Mouse (Mus musculus): ENCODE measurements around the gene Smap2.
A peak's percentile ranks its signal among the peaks of the same experiment; 100 is the strongest.

The Smap2 gene

GRCm38 (mm10) chr4:120974711-120975427, 42.2 kb downstream of the Smap2 start:
- DNase-seq, result peak; percentile 80

DNA sequence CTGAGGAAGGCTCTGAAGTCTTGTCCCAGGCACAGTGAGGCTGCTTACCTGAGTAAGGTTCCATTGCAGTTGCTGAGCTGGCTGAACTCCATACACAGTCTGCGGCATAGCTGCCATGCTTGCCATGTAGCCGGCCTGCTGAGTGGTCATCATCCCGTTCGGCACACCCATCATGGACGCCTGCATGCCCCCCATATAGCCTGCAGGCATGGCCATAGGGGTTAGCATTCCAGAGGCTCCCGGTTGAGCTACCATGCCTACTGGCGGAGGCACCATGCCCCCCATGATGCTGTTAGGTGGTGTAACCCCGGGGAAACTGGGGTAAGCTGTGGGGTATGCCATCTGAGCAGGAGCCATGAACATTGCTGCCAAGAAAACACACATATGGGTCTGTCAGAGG, 45.2 kb downstream of the Smap2 start:
- no peak for DNase-seq

DNA sequence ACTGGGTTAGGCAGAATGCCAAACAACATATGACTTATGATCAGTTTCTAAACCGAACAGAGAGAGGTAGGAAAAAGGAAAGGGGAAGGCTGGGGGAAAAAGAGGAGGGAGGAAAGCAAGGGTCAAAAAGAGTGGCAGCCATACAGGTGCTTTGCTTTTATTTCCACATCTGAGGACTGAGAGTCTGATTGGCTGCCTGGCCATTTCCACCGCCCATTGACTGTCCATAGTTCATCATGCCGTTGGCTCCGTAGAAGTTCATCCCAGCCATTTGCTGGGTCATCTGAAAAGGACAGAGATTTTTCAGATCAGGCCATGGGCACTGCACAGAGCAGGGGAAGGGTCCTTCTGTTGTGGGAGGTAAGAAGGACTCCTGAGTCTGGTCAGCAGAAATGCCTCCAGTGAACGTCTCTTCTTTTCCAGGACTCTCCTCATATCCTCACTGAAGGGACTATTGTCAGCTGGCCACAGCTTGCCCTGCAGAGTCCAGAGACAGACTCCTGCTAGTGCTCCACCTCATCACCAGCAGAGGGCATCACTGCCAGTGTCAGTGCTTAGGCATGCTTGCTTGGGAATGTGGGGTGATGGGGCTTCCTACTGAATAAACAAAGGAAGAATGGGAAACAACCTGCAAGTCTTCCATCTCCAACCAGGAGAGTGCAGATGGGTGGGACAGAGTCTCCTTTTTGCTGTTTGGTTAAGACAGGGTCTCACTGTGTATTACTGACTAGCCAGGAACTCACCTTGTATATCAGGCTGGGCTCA, 47.5 kb downstream of the Smap2 start:
- peak; percentile 56 for DNase-seq

GRCm38 (mm10) chr4:120968486-120968885, 48.6 kb downstream of the Smap2 start:
- DNase-seq, result no peak

- no peak for DNase-seq
Measured at GRCm38 (mm10) chr4:120955586-120955985, 61.5 kb downstream of the Smap2 start.

DNA sequence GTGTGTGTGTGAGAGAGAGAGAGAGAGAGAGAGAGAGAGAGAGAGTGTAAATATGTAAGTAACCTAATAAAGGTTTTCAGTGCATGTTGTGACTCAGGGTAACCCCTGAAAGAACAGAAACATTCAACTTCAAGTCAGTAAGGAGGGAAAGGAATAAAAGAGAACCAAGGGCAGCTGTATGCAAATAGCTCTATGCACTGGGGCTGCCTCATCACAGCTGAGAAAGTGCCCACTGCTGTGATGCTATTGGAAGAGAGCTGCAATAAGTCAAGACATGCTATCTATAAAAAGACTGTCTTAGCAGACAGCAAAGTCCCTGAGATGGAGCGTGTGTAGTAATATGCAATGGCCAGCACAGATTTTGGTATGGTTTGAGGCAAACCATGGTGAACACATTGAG, 63.4 kb downstream of the Smap2 start:
- no peak for DNase-seq

GRCm38 (mm10) chr4:120953038-120953437, 64.0 kb downstream of the Smap2 start:
- DNase-seq, result no peak

DNA sequence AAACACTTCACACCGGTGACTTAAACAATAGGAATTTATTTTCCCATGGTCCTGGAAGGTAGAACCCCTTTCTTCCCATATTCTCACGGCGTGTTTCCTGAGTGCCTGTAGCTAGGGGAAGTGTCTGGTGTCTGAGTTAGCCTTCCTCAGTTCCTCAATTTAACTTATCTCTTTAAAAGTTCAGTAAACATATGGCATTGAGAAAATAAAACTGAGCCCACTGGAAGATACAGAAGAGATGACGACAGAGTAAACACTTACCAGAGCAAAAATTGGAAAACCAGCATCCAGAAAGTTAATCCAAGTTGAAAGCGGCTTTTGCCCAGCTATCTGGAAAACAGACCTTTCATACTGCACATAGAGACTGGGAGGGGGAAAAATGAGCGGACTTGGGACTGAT, 64.9 kb downstream of the Smap2 start:
- DNase-seq, result peak; percentile 26

DNA sequence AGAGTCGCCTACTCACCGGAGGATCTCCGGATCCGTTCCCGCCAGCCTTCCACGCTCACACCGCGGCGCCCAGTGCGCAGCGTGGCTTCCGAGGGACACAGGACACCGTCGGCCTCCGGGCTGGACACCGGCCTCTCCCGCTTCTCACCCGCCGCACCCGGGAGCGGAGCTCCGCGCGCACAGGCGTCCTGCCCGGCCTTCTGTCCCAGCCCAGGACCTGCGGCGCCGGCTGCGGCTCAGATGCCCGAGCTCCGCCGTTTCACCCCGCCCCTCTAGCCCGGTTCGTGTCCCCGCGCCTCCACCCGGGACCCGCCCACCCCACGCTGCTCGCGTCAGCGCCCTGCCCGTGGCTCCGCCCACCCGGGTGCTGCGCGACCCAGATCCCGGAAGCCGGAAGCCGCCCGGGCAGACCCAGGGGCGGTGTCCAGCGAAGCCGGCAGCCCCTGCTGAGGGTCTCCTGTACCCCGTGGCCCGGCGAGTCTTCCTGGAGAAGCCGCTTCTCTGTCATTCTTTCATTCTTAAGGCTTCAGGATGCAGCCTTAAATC, 65.5 kb downstream of the Smap2 start, which contains the start of gene Zfp69:
TSS of gene Zfp69 (minus strand) at position 272 of the 546 bp plus-strand sequence.
- DNase-seq, result peak; percentile 88

- no peak for DNase-seq
Measured at GRCm38 (mm10) chr4:120950763-120951427, 66.2 kb downstream of the Smap2 start.

DNA sequence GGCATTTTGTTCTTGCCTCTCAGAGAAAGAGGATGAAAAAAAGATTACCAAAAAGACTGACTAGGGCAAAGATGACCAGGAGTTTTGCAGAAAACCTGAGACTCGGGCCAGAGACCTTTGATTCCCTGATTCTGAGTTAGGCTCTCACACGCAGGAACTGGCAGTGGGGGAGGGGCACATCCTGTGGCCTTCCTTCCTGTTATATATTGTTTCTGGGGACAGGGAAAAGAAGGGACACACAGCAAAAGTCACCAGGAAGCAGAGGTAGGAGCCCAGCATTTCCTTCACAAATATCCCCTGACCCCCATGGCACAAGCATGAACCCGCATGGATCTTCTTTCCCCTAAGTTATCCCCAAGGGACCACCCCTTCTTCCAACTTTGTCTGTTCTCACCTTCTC, 68.1 kb downstream of the Smap2 start:
- DNase-seq, result peak; percentile 62

- peak; percentile 86 for DNase-seq
Measured at GRCm38 (mm10) chr4:120935006-120935405, 82.0 kb downstream of the Smap2 start.

DNA sequence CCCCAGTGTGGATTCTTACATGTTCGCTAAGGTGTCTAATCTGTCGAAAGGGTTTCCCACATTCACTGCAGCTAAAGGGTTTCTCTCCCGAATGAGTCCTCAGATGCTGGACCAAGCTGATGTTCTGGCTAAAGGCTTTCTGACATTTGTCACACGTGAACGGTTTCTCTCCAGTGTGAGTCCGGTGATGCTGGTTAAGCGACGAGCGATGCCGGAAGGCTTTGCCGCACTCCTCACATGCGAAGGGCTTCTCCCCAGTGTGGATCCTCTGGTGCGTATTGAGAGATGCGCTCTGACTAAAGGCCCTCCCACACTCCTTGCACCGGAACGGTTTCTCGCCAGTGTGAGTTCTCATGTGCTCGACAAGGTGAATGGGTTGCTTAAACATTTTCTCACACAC, 86.3 kb downstream of the Smap2 start:
- DNase-seq, result no peak

- DNase-seq, result no peak
Measured at GRCm38 (mm10) chr4:120928686-120929085, 88.4 kb downstream of the Smap2 start.

- DNase-seq, result peak; percentile 75
Measured at GRCm38 (mm10) chr4:120925386-120925785, 91.7 kb downstream of the Smap2 start.

DNA sequence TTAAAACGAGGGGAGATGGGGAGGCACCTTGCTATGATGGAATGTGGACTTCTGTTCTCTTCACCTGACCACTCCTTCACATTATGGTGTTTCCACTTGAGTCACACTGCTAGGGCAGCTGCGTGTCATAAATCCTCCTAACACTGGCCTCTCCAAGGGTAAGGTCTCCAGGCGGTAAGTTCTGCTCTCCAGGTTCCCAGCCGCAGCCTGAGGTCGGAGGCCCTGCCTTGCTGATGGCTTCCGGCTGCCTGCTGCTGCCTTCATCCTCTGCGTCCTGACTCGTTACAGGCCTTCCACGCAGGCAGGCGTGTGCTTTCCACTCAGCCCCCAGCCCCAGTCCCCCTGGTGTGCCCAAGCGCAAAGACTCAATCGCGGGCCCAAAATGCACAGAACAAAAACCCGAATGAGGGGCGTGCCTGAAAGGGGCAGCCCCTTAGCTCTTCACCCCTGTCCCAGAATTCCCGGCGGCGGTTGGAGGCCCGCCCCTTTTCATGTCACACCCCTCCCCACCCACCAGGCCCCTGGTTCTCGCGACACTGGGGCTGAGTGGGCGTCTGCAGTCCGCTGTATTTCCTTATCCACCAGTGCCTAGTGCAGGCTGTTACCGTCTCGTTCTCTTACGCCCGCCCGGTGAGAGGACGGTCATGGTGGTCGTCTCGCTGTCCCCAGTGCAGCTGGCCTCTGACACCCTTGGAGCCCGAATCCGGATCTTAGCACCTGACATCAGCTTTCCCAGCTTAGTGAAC, 92.3 kb downstream of the Smap2 start, which contains the start of gene Exo5:
TSS of gene Exo5 (minus strand) at position 464 of the 746 bp plus-strand sequence.
- peak; percentile 90 for DNase-seq

DNA sequence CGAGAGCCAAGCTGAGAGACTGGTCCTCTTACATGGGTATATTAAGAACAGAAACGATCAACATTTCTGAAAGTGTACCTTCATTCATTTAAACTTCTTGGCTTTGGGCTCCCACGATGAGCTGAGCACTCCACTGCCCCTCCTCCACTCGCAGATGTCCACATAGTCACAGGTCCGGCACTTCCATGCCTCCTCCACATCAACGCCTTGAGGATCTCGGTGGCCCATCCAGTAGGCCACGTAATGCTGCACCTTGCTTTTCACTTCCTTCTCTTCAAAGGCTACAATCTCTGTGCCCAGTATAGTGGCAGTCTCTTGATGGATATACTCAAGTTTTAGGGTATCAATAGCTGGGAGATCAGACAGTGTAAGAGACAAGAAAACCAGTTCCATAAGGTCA, 95.6 kb downstream of the Smap2 start:
- DNase-seq, result no peak

All from kidney, adult 9 months (tissue).